Mouse (Mus musculus) liver, embryonic 14.5 days (tissue): ENCODE measurements around the gene Slc6a11.

ENCODE experiments used
- CTCF ChIP-seq: IDR thresholded peaks from 2 replicates; pipeline ENCODE4 v1.5.1; 2016; ENCODE audit warnings: antibody characterized with exemption, low read depth, control low read depth
- EP300 ChIP-seq: IDR thresholded peaks from 2 replicates; pipeline ENCODE4 v1.6.1; 2016; ENCODE audit warnings: antibody characterized with exemption, low read depth

- TF ChIP-seq EP300 = no peak
- no peak for TF ChIP-seq CTCF
Measured at GRCm38 (mm10) chr6:114238892-114239644, 108.0 kb downstream of the Slc6a11 start.
